Mouse (Mus musculus): ENCODE results near the gene Prkcg. TPM values are rescaled to one million over a fixed set of nuclear protein-coding genes. Genes with fewer than 3 reads are reported as not detected.
A peak's percentile ranks its signal among the peaks of the same experiment; 100 is the strongest.

Gene Prkcg
- polyA plus RNA-seq, 1 experiment from 2014 or later: 0.25 TPM

GRCm38 (mm10) chr7:3347366-3348287, 58.6 kb downstream of the Prkcg start:
- 52% methylated on average over 20 of the region's 20 CpGs for WGBS

DNA sequence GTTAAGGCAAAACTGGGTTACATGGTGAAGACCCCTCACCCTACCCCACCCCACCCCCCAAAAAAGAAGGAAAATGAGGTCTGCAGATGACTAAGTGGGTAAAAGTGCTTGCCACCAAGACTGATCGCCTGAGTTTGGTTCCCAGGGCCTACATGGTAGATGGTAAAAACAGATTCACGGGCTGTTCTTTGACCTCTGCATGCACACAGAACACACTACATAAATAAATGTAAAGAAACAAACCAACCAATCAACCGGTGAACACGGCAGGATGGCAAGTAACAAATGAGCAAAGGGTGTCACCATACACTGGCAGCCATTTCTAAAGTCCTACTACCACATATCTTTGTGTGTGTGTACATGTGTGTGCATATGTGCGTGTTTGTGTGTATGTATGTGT, 59.3 kb downstream of the Prkcg start:
- H3K27ac ChIP-seq: no peak overlapping the region
- no peaks in the 10 kb centered on the region for H3K9me3 ChIP-seq
- no peak overlapping the region for H3K4me2 ChIP-seq (replicated peaks)
- no peaks in the 10 kb centered on the region for H3K4me1 ChIP-seq
- H3K27me3 ChIP-seq (replicated peaks): no peaks in the 10 kb centered on the region
- no peak overlapping the region for H3K9ac ChIP-seq
- ATAC-seq (ENCODE audit: low FRiP score, low read depth): no peak
- WGBS: 70% methylated on average over 5 of the region's 5 CpGs
- peaks cover 77% of the 10 kb centered on the region for H3K36me3 ChIP-seq
- H3K4me3 ChIP-seq: no peak overlapping the region

More at GRCm38 (mm10) chr7:3347366-3348287, 58.6 kb downstream of the Prkcg start:
- H3K27ac ChIP-seq: no peak overlapping the region
- no peaks in the 10 kb centered on the region for H3K27me3 ChIP-seq (replicated peaks)
- H3K9me3 ChIP-seq: no peaks in the 10 kb centered on the region
- no peak overlapping the region for H3K4me2 ChIP-seq (replicated peaks)
- H3K4me1 ChIP-seq: no peaks in the 10 kb centered on the region
- ATAC-seq (ENCODE audit: low FRiP score, low read depth): no peak
- peaks cover 78% of the 10 kb centered on the region for H3K36me3 ChIP-seq
- H3K4me3 ChIP-seq: no peak overlapping the region
- no peak overlapping the region for H3K9ac ChIP-seq

DNA sequence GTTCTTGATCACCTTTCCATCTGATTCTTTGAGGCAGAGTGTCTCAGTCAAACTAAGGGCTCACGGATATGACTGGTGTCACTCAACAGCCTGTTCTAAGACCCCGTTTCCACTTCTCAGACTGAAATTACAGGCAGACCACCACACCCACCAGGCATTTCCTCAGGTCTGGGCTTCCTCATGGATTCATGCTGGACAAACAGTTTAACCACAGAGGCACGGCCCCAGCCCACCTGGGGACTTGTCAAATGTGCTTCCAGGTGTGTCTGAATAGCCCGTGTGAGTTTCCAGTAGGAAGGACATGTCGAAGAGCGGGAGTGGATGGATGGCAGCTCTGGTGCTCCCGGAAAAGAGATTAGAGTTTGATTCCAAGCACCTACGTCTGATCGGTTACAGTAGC, 60.8 kb downstream of the Prkcg start:
- Histone ChIP-seq H3K36me3 (peaks cover 68% of the 10 kb centered on the region), H3K4me2 (replicated peaks) (no peak overlapping the region), H3K4me1 (no peaks in the 10 kb centered on the region), H3K27me3 (replicated peaks) (no peaks in the 10 kb centered on the region), H3K9ac (no peak overlapping the region), H3K4me3 (no peak overlapping the region), H3K9me3 (no peaks in the 10 kb centered on the region), H3K27ac (no peak overlapping the region)
- ATAC-seq (ENCODE audit: low FRiP score, low read depth): no peak
- 95% methylated on average over 9 of the region's 9 CpGs for WGBS

- H3K4me1 ChIP-seq: no peaks in the 10 kb centered on the region
- no peak overlapping the region for H3K4me2 ChIP-seq (replicated peaks)
- peaks cover 66% of the 10 kb centered on the region for H3K36me3 ChIP-seq
- ATAC-seq (ENCODE audit: low FRiP score, low read depth): no peak
- H3K9me3 ChIP-seq: no peaks in the 10 kb centered on the region
- H3K9ac ChIP-seq: no peak overlapping the region
- H3K27ac ChIP-seq: no peak overlapping the region
- no peaks in the 10 kb centered on the region for H3K27me3 ChIP-seq (replicated peaks)
- 90% methylated on average over 1 of the region's 1 CpGs for WGBS
- H3K4me3 ChIP-seq: no peak overlapping the region
Measured at GRCm38 (mm10) chr7:3351536-3351935, 62.6 kb downstream of the Prkcg start.

DNA sequence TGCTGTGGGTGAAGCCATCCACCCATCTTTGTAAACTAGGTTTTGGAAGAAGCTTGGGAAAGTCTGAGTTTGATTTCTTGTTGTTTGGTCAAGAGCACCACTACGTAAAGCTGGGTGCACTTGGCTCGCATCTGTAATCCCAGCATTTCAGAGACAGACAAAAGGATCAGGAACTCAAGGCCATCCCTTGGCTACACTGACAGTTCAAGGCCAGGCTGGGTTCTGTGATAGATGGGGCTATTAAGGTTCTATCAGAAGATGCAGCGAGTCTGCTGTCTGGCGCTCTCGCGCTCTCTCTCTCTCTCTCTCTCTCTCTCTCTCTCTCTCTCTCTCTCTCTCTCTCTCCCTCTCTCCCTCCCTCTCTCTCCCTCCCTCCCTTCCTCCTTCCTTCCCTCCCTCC, 65.9 kb downstream of the Prkcg start:
- Histone ChIP-seq H3K36me3 (peaks cover 54% of the 10 kb centered on the region), H3K27ac (no peak overlapping the region)
- ATAC-seq (ENCODE audit: low FRiP score, low read depth): no peak

DNA sequence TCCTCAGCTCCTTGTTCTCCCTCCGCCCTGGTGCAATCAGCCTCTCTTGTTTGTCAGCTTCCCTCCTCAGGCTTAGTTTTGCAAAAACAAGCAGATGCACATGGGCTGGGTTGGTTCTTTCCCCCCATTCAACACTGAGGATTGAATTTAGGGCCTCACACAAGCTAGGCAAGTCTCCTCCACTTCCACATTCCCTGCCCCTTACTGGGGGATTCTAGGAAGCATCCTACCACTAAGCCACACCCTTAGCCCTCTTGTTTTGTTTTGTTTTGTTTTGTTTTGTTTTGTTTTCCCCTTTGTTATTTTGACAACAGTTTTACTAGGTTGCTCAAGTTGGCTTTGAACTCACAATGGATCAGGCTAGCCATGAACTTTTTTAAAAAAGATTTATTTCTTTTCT, 71.7 kb downstream of the Prkcg start:
- Histone ChIP-seq H3K27me3 (replicated peaks) (peaks cover 2% of the 10 kb centered on the region; the same call in 1 of the 2 replicates), H3K4me3 (no peak overlapping the region), H3K4me2 (replicated peaks) (no peak overlapping the region), H3K4me1 (no peaks in the 10 kb centered on the region), H3K27ac (no peak overlapping the region), H3K9ac (no peak overlapping the region), H3K36me3 (peaks cover 43% of the 10 kb centered on the region), H3K9me3 (no peaks in the 10 kb centered on the region)
- no peak for ATAC-seq (ENCODE audit: low FRiP score, low read depth)
- WGBS: 93% methylated on average over 1 of the region's 1 CpGs

More for the DNA sequence above, 65.9 kb downstream of the Prkcg start:
- H3K4me3 ChIP-seq: no peak overlapping the region
- no peaks in the 10 kb centered on the region for H3K4me1 ChIP-seq
- 85% methylated on average over 6 of the region's 6 CpGs for WGBS
- H3K4me2 ChIP-seq (replicated peaks): no peak overlapping the region
- no peak overlapping the region for H3K9ac ChIP-seq
- no peaks in the 10 kb centered on the region for H3K9me3 ChIP-seq
- H3K27me3 ChIP-seq (replicated peaks): no peaks in the 10 kb centered on the region

GRCm38 (mm10) chr7:3365547-3366279, 76.7 kb downstream of the Prkcg start:
- no peak overlapping the region for H3K27ac ChIP-seq
- H3K4me1 ChIP-seq: peaks cover 6% of the 10 kb centered on the region
- no peaks in the 10 kb centered on the region for H3K9me3 ChIP-seq
- no peak overlapping the region for H3K4me2 ChIP-seq (replicated peaks)
- no peak overlapping the region for H3K4me3 ChIP-seq
- peaks cover 16% of the 10 kb centered on the region for H3K27me3 ChIP-seq (replicated peaks)
- WGBS: 30% methylated on average over 11 of the region's 11 CpGs
- no peak for ATAC-seq (ENCODE audit: low FRiP score, low read depth)
- peaks cover 23% of the 10 kb centered on the region; the same call in 1 of the 2 replicates for H3K36me3 ChIP-seq
- H3K9ac ChIP-seq: no peak overlapping the region

GRCm38 (mm10) chr7:3366705-3367516, 77.9 kb downstream of the Prkcg start:
- Histone ChIP-seq H3K27me3 (replicated peaks) (peaks cover 16% of the 10 kb centered on the region), H3K9ac (no peak overlapping the region), H3K36me3 (peaks cover 21% of the 10 kb centered on the region; the same call in 1 of the 2 replicates), H3K4me1 (peaks cover 6% of the 10 kb centered on the region), H3K4me3 (no peak overlapping the region), H3K27ac (no peak overlapping the region), H3K4me2 (replicated peaks) (no peak overlapping the region), H3K9me3 (no peaks in the 10 kb centered on the region)
- ATAC-seq (ENCODE audit: low FRiP score, low read depth): no peak
- WGBS: 15% methylated on average over 42 of the region's 42 CpGs

GRCm38 (mm10) chr7:3367569-3367968, 78.6 kb downstream of the Prkcg start:
- Histone ChIP-seq H3K27me3 (replicated peaks) (peaks cover 16% of the 10 kb centered on the region), H3K4me1 (peaks cover 6% of the 10 kb centered on the region), H3K9ac (no peak overlapping the region), H3K9me3 (no peaks in the 10 kb centered on the region), H3K4me2 (replicated peaks) (0 out of 2 replicates have a peak overlapping the region, but pooled peaks have one; percentile 10), H3K36me3 (peaks cover 17% of the 10 kb centered on the region; the same call in 1 of the 2 replicates), H3K4me3 (no peak overlapping the region), H3K27ac (no peak overlapping the region)
- WGBS: 6% methylated on average over 9 of the region's 11 CpGs
- ATAC-seq (ENCODE audit: low FRiP score, low read depth): 0 out of 2 replicates have a peak, but pooled peaks have one; percentile 35

DNA sequence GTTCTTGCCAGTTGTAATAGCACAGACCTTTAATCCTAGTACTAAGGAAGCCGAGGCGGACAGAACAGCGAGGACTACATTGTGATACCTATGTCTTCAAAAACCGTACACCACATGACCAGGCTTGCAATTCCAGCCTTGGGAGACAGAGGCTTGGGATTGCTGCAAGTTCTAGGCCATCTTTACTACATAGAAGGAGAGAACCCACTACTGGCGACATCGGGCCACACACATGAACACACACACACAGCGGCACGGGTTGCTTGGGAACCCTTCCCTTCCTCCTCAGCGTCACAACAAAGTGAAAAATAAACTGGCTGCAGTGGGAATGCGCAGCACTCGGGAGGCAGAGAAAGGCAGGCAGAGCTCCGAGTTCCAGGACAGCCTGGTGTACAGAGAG, 79.3 kb downstream of the Prkcg start:
- Histone ChIP-seq H3K9ac (no peak overlapping the region), H3K4me3 (no peak overlapping the region), H3K27ac (no peak overlapping the region), H3K4me1 (peaks cover 6% of the 10 kb centered on the region), H3K9me3 (no peaks in the 10 kb centered on the region), H3K27me3 (replicated peaks) (peaks cover 16% of the 10 kb centered on the region), H3K36me3 (peaks cover 17% of the 10 kb centered on the region; the same call in 1 of the 2 replicates), H3K4me2 (replicated peaks) (no peak overlapping the region)
- 30% methylated on average over 12 of the region's 12 CpGs for WGBS
- no peak for ATAC-seq (ENCODE audit: low FRiP score, low read depth)

GRCm38 (mm10) chr7:3369189-3369588, 80.2 kb downstream of the Prkcg start:
- no peak overlapping the region for H3K4me2 ChIP-seq (replicated peaks)
- 82% methylated on average over 6 of the region's 6 CpGs for WGBS
- peaks cover 16% of the 10 kb centered on the region for H3K27me3 ChIP-seq (replicated peaks)

More at GRCm38 (mm10) chr7:3369189-3369588, 80.2 kb downstream of the Prkcg start:
- Histone ChIP-seq H3K4me3 (no peak overlapping the region), H3K36me3 (peaks cover 15% of the 10 kb centered on the region; the same call in 1 of the 2 replicates), H3K9ac (no peak overlapping the region), H3K27ac (no peak overlapping the region), H3K9me3 (no peaks in the 10 kb centered on the region), H3K4me1 (peaks cover 6% of the 10 kb centered on the region)
- no peak for ATAC-seq (ENCODE audit: low FRiP score, low read depth)
